Mouse (Mus musculus): Measurements from ENCODE around the gene Ush2a. TPM values are rescaled to one million over a fixed set of nuclear protein-coding genes. Genes with fewer than 3 reads are reported as not detected.

Gene Ush2a
- not detected for total RNA-seq (2023)

GRCm38 (mm10) chr1:188261903-188262682, at the start of gene Ush2a:
Gene Ush2a, plus strand, starts transcription at chr1:188262023.

GRCm38 (mm10) chr1:189007239-189007979, 745.6 kb downstream of the Ush2a start, which contains the start of gene Kctd3:
Gene Kctd3, minus strand, starts transcription at chr1:189007841.

Measured in CD8-positive naive resting alpha-beta T cell, adult 57 days (primary cell).